Mouse (Mus musculus): ENCODE measurements around the gene Ank.

GRCm38 (mm10) chr15:27594973-27595372 lies 128.5 kb downstream of the Ank start:
- no peak for TF ChIP-seq CTCF (IDR thresholded peaks at IDR 0.05)
- no peak for TF ChIP-seq EP300 (IDR thresholded peaks at IDR 0.05)
